Mouse (Mus musculus): ENCODE results near the gene Ggt6.

Gene Ggt6

GRCm38 (mm10) chr11:72410521-72411092, 24.7 kb upstream of the Ggt6 start:
- WGBS: 17% methylated on average over 25 of the region's 25 CpGs

GRCm38 (mm10) chr11:72411093-72411921, 24.0 kb upstream of the Ggt6 start, which contains the start of gene Smtnl2:
Smtnl2 (minus strand) TSS chr11:72411713.
- WGBS: under 1% methylated on average over 86 of the region's 86 CpGs

GRCm38 (mm10) chr11:72411945-72412344, 23.4 kb upstream of the Ggt6 start:
- WGBS: 50% methylated on average over 9 of the region's 9 CpGs

- WGBS: 93% methylated on average over 7 of the region's 7 CpGs
Observed at GRCm38 (mm10) chr11:72413016-72413415, 22.3 kb upstream of the Ggt6 start.

- 82% methylated on average over 5 of the region's 5 CpGs for WGBS
Observed at GRCm38 (mm10) chr11:72413601-72414190, 21.6 kb upstream of the Ggt6 start.

- 87% methylated on average over 8 of the region's 8 CpGs for WGBS
Observed at GRCm38 (mm10) chr11:72415155-72415554, 20.2 kb upstream of the Ggt6 start.

- 88% methylated on average over 5 of the region's 5 CpGs for WGBS
Observed at GRCm38 (mm10) chr11:72416666-72417065, 18.7 kb upstream of the Ggt6 start.

GRCm38 (mm10) chr11:72417376-72417775, 17.9 kb upstream of the Ggt6 start:
- WGBS: 75% methylated on average over 4 of the region's 4 CpGs

- WGBS: 77% methylated on average over 8 of the region's 8 CpGs
Observed at GRCm38 (mm10) chr11:72418227-72418626, 17.1 kb upstream of the Ggt6 start.

- 91% methylated on average over 6 of the region's 6 CpGs for WGBS
Observed at GRCm38 (mm10) chr11:72419006-72419405, 16.3 kb upstream of the Ggt6 start.

GRCm38 (mm10) chr11:72420460-72421122, 14.7 kb upstream of the Ggt6 start:
- 91% methylated on average over 6 of the region's 6 CpGs for WGBS

GRCm38 (mm10) chr11:72421518-72422278, 13.6 kb upstream of the Ggt6 start:
- WGBS: 94% methylated on average over 11 of the region's 11 CpGs

GRCm38 (mm10) chr11:72423686-72424085, 11.6 kb upstream of the Ggt6 start:
- WGBS: 93% methylated on average over 4 of the region's 4 CpGs

GRCm38 (mm10) chr11:72428694-72429093, 6.6 kb upstream of the Ggt6 start:
- 2% methylated on average over 5 of the region's 5 CpGs for WGBS

GRCm38 (mm10) chr11:72429288-72429690, 6.0 kb upstream of the Ggt6 start:
- WGBS: 42% methylated on average over 7 of the region's 7 CpGs

GRCm38 (mm10) chr11:72430311-72431068, 4.8 kb upstream of the Ggt6 start:
- WGBS: 67% methylated on average over 9 of the region's 9 CpGs

- 57% methylated on average over 2 of the region's 2 CpGs for WGBS
Observed at GRCm38 (mm10) chr11:72435694-72436045, 344 bp downstream of the Ggt6 start.

- 66% methylated on average over 5 of the region's 5 CpGs for WGBS
Observed at GRCm38 (mm10) chr11:72436271-72436670, 945 bp downstream of the Ggt6 start.

- WGBS: 71% methylated on average over 16 of the region's 16 CpGs
Observed at GRCm38 (mm10) chr11:72436756-72437650, 1.7 kb downstream of the Ggt6 start.

- 58% methylated on average over 4 of the region's 4 CpGs for WGBS
Observed at GRCm38 (mm10) chr11:72438411-72438810, 3.1 kb downstream of the Ggt6 start.
